Mouse (Mus musculus) brain, adult 2 months (tissue): ENCODE measurements around the gene Soat2.

Experiments
- DNase-seq: peaks from one replicate; pipeline ENCODE4 v3.0.0; 2011; ENCODE audit warnings: low read depth, low spot score

Gene Soat2

GRCm38 (mm10) chr15:102150301-102151135, at the start of gene Soat2:
TSS of gene Soat2 (plus strand) at chr15:102150526.
- DNase-seq, result peak; percentile 24

- peak; percentile 53 for DNase-seq
Observed at GRCm38 (mm10) chr15:102100996-102101671, 49.2 kb upstream of the Soat2 start.

GRCm38 (mm10) chr15:102101672-102102541, 48.4 kb upstream of the Soat2 start:
- DNase-seq, result peak; percentile 35

- DNase-seq, result no peak
Observed at GRCm38 (mm10) chr15:102102548-102103121, 47.7 kb upstream of the Soat2 start.

- DNase-seq, result no peak
Observed at GRCm38 (mm10) chr15:102103371-102103946, 46.9 kb upstream of the Soat2 start.

- peak; percentile 44 for DNase-seq
Observed at GRCm38 (mm10) chr15:102103947-102104555, 46.3 kb upstream of the Soat2 start.

GRCm38 (mm10) chr15:102105360-102105759, 45.0 kb upstream of the Soat2 start:
- DNase-seq, result peak; percentile 69

GRCm38 (mm10) chr15:102105764-102106730, 44.3 kb upstream of the Soat2 start:
- no peak for DNase-seq

GRCm38 (mm10) chr15:102106754-102107456, 43.4 kb upstream of the Soat2 start:
- DNase-seq, result peak; percentile 55

GRCm38 (mm10) chr15:102107689-102108573, 42.4 kb upstream of the Soat2 start:
- DNase-seq, result peak; percentile 85

- DNase-seq, result peak; percentile 94
Observed at GRCm38 (mm10) chr15:102108651-102109525, 41.4 kb upstream of the Soat2 start.

- no peak for DNase-seq
Observed at GRCm38 (mm10) chr15:102110271-102110670, 40.1 kb upstream of the Soat2 start.

- no peak for DNase-seq
Observed at GRCm38 (mm10) chr15:102110701-102111494, 39.4 kb upstream of the Soat2 start.

- no peak for DNase-seq
Observed at GRCm38 (mm10) chr15:102111495-102111829, 38.9 kb upstream of the Soat2 start.

GRCm38 (mm10) chr15:102112181-102112580, 38.1 kb upstream of the Soat2 start:
- no peak for DNase-seq

- no peak for DNase-seq
Observed at GRCm38 (mm10) chr15:102112827-102113226, 37.5 kb upstream of the Soat2 start.
